Mouse (Mus musculus) right cerebral cortex, postnatal 4 days (tissue): Measurements from ENCODE around the gene Plekhg6.

ENCODE experiments used
- DNase-seq: peaks from one replicate; pipeline ENCODE4 v3.0.0-alpha.2; 2022

Gene Plekhg6

DNA sequence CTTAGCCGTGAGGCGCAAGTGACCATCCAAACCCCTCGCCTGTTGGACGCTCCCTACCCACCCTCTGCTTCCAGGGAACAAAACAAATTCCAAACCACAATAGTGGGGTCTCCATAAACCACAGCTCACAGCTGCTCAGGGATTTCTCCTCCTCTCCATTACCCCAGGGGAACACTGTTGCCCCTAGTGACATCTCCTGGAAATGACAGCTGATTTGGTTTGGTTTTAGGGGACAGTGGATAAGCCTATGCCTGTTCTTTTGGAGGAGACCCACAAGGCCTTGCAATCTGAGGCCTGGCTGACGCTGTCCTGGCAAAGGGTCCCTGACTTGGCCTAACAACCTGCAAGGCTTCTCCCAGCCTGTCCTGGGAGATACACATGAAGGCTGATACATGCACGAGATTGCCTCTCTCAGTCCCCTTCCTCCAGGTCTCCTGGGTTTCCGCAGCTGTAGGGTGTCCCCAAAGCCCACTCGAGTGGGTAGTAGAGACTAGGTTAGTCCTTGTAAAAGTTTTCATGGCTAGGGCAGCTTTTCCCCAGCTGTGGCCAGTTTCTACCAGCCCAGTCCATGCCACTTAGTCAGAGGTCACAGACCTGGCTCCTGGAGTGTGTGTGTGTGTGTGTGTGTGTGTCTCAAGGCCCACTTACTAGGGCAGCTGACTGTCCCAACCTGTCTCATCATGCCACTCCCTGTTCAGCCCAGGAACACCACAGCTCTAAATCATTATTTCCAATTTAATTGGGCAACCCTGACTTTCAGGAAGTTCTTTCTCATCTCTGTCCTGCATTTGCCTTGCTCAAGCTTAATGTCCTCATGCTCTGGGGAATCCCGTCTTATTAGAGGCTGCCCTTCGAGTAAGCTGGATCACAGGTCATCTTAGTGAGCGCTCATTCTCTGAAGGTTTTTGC lies 4.7 kb upstream of the Plekhg6 start:
- no peak for DNase-seq

DNA sequence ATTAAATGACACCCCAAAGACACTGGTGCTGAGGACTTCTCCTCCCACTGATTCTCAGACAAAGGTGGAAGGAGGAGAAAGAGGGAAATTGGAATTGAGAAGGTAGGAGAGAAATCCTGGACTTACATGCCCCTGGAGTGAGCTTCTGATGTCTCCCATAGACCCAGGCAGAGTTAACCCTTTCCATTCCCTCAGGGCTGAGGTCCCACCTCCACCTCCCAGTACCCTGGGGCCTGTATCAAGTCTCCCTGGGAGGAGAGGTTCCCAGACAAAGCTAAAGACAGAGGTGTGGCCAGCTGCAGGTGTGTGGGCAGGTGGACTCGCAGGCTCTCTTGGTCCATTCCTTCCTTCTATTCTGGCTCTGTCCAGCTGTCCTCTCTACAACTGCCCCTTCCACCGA lies 1.4 kb upstream of the Plekhg6 start:
- DNase-seq, result no peak

GRCm38 (mm10) chr6:125379781-125380180 lies 812 bp downstream of the Plekhg6 start:
- DNase-seq, result no peak

DNA sequence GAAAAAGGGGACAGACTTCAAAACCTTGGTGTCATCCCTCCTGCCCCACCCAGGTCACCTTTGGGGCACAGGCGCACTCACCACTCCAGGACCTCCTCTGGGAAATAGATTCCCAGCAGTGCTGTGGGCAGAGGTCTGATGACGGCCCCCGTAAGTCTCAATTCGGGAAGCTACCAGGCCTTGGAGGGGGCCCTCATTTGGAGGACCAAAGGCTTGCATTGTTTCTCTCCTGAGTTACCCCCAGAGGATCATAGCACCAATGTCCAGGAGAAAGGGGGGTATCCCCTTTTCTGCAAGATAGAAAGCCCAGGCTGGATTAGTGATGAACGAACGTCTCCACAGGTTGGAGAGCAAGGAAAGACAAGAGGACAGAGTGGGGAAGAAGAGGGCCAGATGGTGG lies 2.0 kb downstream of the Plekhg6 start:
- DNase-seq, result no peak

DNA sequence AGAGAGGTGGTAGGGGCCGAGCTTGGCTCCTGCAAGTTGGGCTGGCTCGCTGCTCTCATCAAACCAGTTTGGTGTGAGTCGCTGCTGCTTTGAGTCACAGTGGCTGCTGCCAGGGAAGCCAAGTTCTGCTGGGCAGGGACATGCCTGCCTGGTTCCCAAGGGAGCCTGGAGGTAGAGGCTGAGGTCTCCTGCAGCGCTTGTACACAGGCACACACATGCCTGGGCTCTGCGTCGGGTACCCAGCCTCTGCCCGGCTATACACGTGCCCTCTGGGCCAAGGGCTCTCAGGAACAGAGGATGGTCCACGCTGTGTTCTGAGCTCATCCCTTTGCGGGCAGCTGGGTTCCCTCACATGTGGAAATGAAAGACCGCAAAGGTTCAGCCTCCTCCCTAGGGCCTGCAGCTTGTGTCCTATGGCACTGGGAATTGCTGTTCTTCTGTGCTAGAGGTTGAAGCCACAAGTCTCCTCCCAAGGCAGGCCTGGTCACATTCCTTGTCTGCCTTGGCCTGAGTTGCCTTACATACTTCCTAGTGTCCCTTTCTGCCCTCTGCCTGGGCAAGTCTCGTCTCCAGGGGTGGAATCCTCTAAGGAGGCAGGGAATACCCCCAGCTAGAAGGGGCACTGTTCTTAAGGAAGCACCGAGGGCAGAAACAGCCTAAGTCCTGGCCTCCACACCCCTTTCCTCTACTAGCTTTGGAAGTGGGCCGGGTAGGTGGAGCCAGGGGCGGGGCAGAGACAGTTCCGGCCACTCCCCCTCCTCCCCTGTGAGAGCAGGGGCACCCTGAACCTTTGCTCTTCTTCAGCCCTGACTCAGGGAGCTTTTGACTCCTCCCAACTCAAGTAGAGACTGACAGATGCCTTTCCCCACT lies 2.8 kb downstream of the Plekhg6 start:
- no peak for DNase-seq

GRCm38 (mm10) chr6:125377042-125377441 lies 3.6 kb downstream of the Plekhg6 start:
- DNase-seq, result no peak

DNA sequence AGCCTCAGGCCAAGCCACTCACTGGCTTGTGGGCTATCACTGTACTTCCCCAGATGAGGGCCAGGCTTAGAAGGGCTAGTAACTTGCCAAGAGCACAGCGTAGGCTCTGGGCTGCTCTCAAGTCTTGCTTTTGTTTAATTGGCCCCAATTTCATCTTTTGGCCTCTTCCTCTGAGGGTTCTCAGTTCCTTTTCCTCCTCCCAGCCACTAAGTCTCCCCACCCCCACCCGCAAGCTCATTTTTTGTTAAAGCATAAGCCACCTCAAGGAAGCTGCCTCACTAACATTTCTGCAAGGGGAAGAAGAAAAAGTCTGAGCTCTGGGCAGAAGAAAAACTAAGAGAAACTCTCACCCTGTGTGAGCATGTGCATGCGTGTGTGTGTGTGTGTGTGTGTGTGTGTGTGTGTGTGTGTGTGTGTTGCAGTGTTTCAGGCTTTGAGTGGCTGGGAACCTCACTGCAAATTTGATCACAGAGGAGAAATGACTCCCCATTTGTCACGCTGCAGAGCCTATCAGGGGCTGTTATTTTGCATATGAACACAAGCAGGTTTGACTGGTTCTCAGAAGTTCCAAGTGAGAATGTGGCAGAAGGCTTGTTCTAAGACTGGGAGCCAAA lies 12.7 kb downstream of the Plekhg6 start:
- no peak for DNase-seq

DNA sequence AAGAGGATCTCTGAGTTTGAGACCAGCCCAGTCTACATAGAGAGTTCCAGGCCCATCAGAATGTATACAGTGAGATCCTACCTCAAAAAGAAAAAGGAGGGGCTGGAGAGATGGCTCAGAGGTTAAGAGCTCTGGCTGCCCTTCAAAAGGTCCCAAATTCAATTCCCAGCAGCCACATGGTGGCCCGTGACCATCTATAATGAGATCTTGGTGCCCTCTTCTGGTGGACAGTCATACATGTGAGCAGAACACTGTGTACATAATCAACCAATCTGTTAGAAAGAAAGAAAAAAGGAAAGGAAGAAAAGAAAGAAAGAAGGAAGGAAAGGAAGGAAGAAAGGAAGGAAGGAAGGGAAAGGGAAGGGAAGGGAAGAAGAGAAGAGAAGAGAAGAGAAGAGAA lies 14.5 kb downstream of the Plekhg6 start:
- no peak for DNase-seq

GRCm38 (mm10) chr6:125365522-125365921 lies 15.1 kb downstream of the Plekhg6 start:
- DNase-seq, result no peak

GRCm38 (mm10) chr6:125364448-125364847 lies 16.1 kb downstream of the Plekhg6 start:
- DNase-seq, result no peak

DNA sequence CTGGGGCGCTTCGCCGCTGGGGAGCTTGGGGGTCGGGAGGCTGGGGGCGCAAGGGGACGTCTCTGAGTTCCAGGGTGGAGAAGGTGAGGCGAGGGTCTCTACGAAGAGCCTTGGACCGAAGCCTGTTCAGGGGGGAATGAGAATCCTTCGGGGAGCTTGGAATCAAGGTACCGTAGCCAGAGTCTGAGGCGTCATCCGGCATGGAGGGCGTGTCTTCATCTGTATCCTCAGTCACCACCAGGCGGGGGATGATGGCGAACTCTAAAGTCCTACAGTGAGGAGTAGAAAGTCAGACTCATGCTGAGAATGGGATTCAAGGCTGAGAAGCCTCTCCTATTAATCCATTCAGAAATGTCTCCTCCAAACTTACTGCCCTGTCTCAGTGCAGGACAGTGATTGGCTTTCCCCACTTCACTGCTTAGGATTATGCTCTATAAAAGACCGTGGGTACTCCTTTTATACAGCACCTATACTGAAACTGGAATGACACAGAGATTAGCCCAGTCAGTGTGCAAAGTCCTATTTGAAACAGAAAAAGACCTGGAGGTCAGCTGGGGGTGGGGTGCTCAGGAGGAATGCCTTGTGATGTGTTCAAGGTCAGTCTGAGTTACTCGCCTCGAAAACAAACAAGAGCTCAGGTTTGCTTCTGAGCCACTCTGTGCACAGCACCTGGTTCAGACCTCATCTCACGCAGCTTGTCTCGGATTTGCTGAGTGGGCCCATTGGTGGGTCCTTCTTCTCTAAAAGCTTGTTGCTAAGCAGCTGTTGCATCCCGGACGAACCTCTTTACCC lies 16.9 kb downstream of the Plekhg6 start:
- no peak for DNase-seq

DNA sequence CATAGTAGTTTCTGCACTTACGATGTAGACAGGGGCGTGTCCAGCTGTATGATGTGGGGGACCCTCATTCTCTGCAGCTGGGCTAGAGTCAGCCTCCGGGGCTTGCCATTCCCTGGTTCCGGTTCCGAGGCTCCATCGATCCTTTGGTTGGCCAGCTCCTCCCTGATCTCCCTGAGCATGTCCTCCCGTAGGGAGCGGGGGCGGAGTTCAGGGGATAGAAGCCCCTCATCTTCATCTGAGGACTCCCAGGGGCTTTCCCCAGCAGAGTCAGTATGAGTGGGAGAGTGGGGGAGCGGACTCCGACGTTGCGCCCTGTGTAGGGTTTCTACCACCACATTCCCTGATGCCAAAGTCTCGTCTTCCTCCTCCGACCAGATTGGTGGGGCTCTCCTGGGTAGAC lies 17.6 kb downstream of the Plekhg6 start:
- DNase-seq, result no peak

GRCm38 (mm10) chr6:125361467-125362291 lies 18.9 kb downstream of the Plekhg6 start:
- DNase-seq, result peak; percentile 71

DNA sequence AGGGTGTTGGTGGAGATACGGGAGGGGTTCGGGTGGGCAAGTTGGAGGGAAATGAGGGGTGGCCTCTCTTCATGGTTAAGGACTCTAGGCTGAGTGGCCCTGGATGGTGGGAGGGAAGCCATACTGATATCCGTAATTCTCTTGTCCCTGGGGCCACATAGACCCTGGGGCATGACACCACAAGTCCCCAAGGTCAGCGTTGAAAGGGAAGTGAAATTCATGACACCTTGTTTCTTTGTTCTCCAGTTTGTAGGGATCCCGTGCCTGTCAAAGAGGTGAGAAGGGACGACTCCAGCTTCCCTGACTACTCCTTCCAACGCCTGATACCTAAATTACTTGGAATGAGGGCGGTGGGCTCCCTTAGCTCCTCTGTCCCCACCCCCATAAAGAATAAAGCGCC lies 19.7 kb downstream of the Plekhg6 start:
- no peak for DNase-seq

DNA sequence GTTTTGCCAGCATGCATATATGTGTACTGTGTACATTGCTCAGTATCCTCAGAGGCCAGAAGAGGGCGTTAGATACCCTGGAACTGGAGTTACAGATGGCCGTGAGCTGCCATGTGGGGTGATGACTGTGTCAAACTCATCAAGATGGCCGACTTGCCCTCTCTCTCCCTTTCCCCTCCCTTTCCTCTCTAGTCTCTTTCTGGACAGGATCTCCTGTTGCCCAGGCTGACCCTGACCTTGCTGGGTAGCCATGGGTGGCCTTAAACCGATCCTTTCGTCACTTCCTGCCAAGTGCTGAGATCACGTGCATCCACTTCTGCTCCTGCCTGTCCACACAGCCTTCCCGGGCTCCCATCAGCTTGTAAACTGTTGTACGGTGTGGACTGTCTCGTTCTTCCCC lies 20.6 kb downstream of the Plekhg6 start:
- no peak for DNase-seq

- DNase-seq, result no peak
Measured at GRCm38 (mm10) chr6:125357334-125357733, 23.3 kb downstream of the Plekhg6 start.

- DNase-seq, result no peak
Measured at GRCm38 (mm10) chr6:125356264-125356663, 24.3 kb downstream of the Plekhg6 start.

DNA sequence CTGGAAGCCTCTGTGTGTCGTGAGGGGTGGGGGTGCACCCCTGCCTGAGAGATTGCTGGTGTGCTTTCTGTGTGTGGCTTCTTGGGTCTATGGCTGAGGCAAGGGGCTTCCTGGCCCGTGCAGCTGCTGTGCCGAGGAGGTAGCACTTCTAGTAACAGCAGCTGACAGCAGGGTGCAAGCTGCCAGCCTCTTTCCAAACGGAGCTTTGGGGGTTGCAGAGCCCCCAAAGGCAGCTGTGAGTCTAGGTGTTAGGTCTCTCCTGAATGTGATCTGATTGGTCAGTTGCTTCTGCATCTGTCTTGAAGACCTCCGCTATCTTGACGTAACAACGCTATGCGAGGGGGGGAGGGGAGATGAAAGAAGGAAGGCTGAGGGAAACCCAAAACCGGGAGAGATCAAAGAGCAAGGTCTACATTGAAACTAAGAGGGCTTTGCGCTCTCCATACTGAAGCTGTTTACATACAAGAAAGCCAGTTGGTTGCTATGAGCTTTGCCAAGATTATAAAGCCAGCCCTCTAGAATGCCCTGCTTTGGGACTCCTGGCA lies 25.3 kb downstream of the Plekhg6 start:
- DNase-seq, result no peak

- DNase-seq, result no peak
Measured at GRCm38 (mm10) chr6:125354352-125355151, 26.0 kb downstream of the Plekhg6 start.

DNA sequence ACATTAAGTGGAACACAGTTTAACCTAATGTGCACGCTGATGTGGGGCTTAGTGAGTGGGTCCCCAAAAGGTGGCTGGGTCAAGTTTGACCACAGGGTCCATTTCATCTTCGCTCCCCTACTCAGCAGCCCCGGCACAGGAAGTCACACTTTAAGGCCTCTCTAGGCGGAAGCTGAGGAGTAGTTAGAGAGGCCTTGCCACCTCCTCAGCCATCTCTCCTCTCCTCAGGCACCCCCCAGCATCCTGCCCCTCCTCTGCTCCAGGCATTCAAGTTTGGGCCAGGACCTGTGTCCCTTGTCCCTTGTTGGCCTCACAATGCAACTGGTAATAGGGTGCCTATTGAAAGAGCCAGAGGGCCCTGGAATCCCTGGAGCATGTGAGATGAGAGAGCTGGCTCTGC lies 26.9 kb downstream of the Plekhg6 start:
- DNase-seq, result no peak

- no peak for DNase-seq
Measured at GRCm38 (mm10) chr6:125353221-125353620, 27.4 kb downstream of the Plekhg6 start.
